Mouse (Mus musculus): ENCODE measurements around the gene Accs. TPM values are rescaled to one million over a fixed set of nuclear protein-coding genes. Genes with fewer than 3 reads are reported as not detected.

The Accs gene
- polyA plus RNA-seq, 1 experiment from 2014 or later, result 7.5 TPM

DNA sequence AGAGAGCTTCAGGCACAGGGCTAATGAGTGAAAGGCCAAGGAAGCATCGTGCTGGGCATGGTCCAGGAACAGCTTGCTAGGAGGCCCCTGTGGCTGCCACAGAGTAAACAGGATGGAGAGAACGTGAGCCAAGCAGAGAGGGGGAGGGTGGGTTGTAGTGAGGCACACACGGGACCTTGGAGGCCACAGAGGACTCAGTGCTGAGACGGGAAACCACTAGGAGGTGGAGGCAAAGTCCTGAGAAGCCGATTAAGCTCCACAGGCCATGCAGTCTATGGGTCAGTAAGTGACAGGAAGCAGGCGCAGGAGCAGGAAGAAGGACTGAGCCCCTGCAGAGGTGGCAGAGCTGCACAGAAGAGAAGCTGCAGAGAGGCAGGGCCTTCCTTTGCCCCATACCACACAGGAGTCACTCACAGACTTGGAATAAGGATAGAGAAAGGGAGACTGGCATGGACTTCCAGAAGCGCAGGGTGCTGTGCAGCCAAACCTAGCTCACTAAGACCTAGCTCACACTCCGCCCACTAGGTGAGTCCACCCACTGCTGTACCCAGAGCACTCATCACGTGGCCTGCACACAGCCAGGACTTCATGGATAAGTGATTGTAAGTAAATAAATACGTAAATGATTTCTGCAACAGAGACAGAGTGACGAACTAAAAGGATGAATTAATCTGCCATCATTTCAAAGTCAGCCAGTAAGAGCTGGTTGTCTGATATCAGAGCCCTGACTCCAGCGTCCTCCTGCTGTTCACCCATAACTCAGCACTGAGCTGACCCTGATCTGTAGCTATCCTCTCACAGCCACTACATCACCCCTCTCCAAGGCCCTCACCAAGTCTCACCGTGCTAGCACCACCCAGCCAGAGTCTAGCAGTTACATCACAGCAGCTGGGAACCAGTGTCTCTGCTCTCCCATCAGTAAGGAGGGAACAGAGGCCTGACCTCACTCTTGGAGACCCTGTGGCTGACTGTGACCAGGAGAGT, 57.9 kb downstream of the Accs start:
- no peak for DNase-seq (ENCODE audit: low spot score)
- no peak for ATAC-seq (ENCODE audit: low FRiP score)
- H3K9ac ChIP-seq (ENCODE audit: low read depth, low read length), result no peak overlapping the region
- H3K4me2 ChIP-seq (replicated peaks; ENCODE audit: low read depth, low read length), result no peak overlapping the region
- H3K4me3 ChIP-seq (ENCODE audit: low read depth, low read length), result no peak overlapping the region
- H3K27me3 ChIP-seq (ENCODE audit: control insufficient read depth, insufficient read depth, low read length), result no peaks in the 10 kb centered on the region
- H3K36me3 ChIP-seq (ENCODE audit: control insufficient read depth, insufficient read depth, low read length), result peaks cover 5% of the 10 kb centered on the region; the same call in 1 of the 2 replicates
- 59% methylated on average over 13 of the region's 13 CpGs for WGBS
- H3K27ac ChIP-seq (ENCODE audit: low read depth, low read length), result no peak overlapping the region
- no peaks in the 10 kb centered on the region for H3K9me3 ChIP-seq (ENCODE audit: control insufficient read depth, low read length)
- no peaks in the 10 kb centered on the region for H3K4me1 ChIP-seq (replicated peaks; ENCODE audit: control insufficient read depth, insufficient read depth, low read length)

DNA sequence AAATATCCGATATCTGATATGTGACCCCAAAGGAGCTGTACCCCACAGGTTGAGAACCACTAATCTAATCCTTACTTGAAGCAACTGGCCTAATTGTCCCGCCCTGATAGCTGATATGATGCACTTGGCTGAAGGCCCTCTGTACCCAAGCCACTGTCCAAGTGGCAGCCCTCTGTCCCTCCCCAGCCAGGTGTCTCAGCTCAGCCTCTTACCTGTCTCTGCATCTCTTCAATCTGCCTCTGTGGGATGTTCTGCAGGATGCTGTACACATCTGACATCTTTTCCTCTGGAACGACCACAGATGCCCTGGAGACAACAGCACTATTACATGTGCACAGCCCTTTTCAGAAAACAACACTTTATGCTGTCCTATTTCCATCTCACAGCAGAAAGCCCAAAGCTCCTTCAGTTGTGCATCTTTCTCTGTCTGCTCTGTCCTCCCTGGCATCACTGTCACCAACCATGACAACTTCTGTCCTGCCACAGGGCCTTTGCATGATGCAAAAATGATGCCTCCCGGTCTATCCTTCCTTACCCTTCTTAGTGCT, 58.9 kb downstream of the Accs start:
- H3K9ac ChIP-seq (ENCODE audit: low read depth, low read length), result no peak overlapping the region
- H3K9me3 ChIP-seq (ENCODE audit: control insufficient read depth, low read length), result no peaks in the 10 kb centered on the region
- no peaks in the 10 kb centered on the region for H3K27me3 ChIP-seq (ENCODE audit: control insufficient read depth, insufficient read depth, low read length)
- peaks cover 5% of the 10 kb centered on the region; the same call in 1 of the 2 replicates for H3K36me3 ChIP-seq (ENCODE audit: control insufficient read depth, insufficient read depth, low read length)
- ATAC-seq (ENCODE audit: low FRiP score) (no peak), DNase-seq (ENCODE audit: low spot score) (no peak)
- no peak overlapping the region for H3K27ac ChIP-seq (ENCODE audit: low read depth, low read length)
- no peaks in the 10 kb centered on the region for H3K4me1 ChIP-seq (replicated peaks; ENCODE audit: control insufficient read depth, insufficient read depth, low read length)
- H3K4me3 ChIP-seq (ENCODE audit: low read depth, low read length), result no peak overlapping the region
- 85% methylated on average over 4 of the region's 4 CpGs for WGBS
- H3K4me2 ChIP-seq (replicated peaks; ENCODE audit: low read depth, low read length), result no peak overlapping the region

DNA sequence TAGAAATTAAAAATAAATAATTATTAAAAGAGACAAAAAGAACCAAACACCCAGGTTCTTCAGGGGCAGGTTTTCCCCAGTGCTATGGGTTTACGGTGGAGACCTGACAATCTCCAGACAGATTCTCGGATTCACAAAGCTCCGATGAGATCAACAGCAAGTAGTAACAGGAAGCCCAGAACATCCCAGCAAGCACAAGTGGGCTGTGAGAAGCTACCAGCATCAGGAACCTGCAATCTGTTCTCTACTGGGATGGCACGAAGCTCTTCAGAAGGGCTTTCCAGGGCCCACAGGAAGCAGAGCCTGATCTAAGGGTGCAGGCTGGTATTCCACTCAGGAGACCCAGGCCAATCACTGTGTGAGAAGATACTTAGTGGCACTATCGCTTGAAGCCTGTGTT, 61.2 kb downstream of the Accs start:
- H3K4me1 ChIP-seq (replicated peaks; ENCODE audit: control insufficient read depth, insufficient read depth, low read length), result peaks cover 12% of the 10 kb centered on the region
- H3K27me3 ChIP-seq (ENCODE audit: control insufficient read depth, insufficient read depth, low read length), result no peaks in the 10 kb centered on the region
- 82% methylated on average over 5 of the region's 5 CpGs for WGBS
- H3K4me2 ChIP-seq (replicated peaks; ENCODE audit: low read depth, low read length), result no peak overlapping the region
- ATAC-seq (ENCODE audit: low FRiP score) (no peak), DNase-seq (ENCODE audit: low spot score) (no peak)
- no peak overlapping the region for H3K9ac ChIP-seq (ENCODE audit: low read depth, low read length)
- H3K27ac ChIP-seq (ENCODE audit: low read depth, low read length), result no peak overlapping the region
- no peaks in the 10 kb centered on the region for H3K36me3 ChIP-seq (ENCODE audit: control insufficient read depth, insufficient read depth, low read length)
- no peaks in the 10 kb centered on the region for H3K9me3 ChIP-seq (ENCODE audit: control insufficient read depth, low read length)
- H3K4me3 ChIP-seq (ENCODE audit: low read depth, low read length), result no peak overlapping the region

DNA sequence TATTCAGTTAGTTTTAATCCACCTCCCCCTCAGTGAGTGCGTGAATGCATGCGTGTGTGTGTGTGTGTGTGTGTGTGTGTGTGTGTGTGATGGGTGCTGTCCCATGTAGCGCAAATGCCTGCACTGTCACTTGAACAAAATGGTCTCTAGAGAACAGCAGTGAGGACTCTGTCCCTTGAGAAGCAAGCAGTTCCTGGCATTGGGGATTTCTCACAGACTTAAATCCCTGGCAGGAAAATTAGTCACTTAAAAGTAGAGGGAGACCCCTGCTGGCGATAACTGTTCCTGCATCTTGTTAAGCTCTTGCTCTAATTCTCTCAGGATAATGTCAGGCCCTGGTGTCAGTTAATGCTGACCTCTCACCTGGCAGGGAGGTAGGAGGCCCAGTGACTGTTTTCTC, 63.6 kb downstream of the Accs start:
- H3K36me3 ChIP-seq (ENCODE audit: control insufficient read depth, insufficient read depth, low read length), result no peaks in the 10 kb centered on the region
- H3K4me1 ChIP-seq (replicated peaks; ENCODE audit: control insufficient read depth, insufficient read depth, low read length), result peaks cover 12% of the 10 kb centered on the region
- 54% methylated on average over 4 of the region's 4 CpGs for WGBS
- H3K4me2 ChIP-seq (replicated peaks; ENCODE audit: low read depth, low read length), result no peak overlapping the region
- ATAC-seq (ENCODE audit: low FRiP score) (no peak), DNase-seq (ENCODE audit: low spot score) (peak; percentile 87)
- H3K9me3 ChIP-seq (ENCODE audit: control insufficient read depth, low read length), result no peaks in the 10 kb centered on the region
- no peak overlapping the region for H3K27ac ChIP-seq (ENCODE audit: low read depth, low read length)
- H3K9ac ChIP-seq (ENCODE audit: low read depth, low read length), result no peak overlapping the region
- H3K27me3 ChIP-seq (ENCODE audit: control insufficient read depth, insufficient read depth, low read length), result no peaks in the 10 kb centered on the region
- no peak overlapping the region for H3K4me3 ChIP-seq (ENCODE audit: low read depth, low read length)

DNA sequence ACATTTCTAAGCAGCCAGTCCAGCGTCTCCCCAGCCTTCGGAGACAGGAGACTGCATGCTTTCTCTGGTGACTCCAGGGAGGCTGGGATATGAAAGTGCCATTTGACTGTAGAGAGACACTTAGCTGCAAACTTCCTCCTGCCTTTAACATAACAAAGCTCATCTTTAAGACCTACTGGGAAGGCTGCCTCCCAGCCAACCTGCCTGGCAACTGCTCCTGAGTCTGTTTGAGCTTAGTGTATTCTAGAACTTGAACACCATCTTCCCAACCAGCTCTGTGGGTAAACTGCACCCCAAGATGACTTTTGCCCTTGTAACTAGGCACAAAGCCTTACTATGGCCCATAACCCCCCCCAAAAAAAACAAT, 64.3 kb downstream of the Accs start:
- 22% methylated on average over 2 of the region's 2 CpGs for WGBS
- H3K36me3 ChIP-seq (ENCODE audit: control insufficient read depth, insufficient read depth, low read length), result no peaks in the 10 kb centered on the region
- no peak for DNase-seq (ENCODE audit: low spot score)
- H3K9ac ChIP-seq (ENCODE audit: low read depth, low read length), result no peak overlapping the region
- no peak overlapping the region for H3K27ac ChIP-seq (ENCODE audit: low read depth, low read length)
- H3K4me3 ChIP-seq (ENCODE audit: low read depth, low read length), result no peak overlapping the region
- H3K4me2 ChIP-seq (replicated peaks; ENCODE audit: low read depth, low read length), result no peak overlapping the region
- no peaks in the 10 kb centered on the region for H3K27me3 ChIP-seq (ENCODE audit: control insufficient read depth, insufficient read depth, low read length)
- H3K9me3 ChIP-seq (ENCODE audit: control insufficient read depth, low read length), result no peaks in the 10 kb centered on the region
- ATAC-seq (ENCODE audit: low FRiP score), result no peak
- peaks cover 12% of the 10 kb centered on the region for H3K4me1 ChIP-seq (replicated peaks; ENCODE audit: control insufficient read depth, insufficient read depth, low read length)

DNA sequence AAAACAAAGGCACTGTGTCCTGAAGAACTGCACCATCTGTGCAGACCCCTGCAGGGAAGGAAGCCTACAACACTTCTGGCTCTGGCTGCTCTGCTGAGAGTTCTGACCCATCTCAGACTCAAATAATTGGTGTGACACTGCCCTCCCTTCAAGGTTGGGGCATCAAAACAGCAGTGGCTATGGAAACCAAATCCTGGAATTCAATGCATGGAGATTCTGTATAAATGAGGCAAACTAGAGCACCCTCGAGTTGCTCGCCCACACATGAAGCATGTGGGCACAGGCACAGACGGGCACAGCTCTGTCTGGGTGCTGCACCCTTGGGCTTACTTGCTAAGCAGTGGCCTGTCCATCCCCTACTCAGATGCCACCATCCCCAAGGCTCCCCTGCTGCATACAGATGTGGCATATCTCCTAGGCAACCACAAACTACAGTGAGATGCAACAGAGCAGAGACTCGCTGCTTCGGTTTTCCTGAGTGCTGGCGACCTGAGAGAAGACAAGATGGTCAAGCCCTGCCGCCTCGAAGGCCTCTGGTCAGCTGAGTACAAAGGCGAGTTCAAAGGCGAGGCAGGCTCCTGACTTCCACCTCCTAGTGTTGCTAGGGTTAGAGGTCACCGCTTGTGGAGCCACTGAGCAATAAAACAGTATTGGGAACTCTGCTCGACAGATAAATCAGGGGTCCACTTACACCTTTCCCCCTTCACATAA, 64.9 kb downstream of the Accs start:
- H3K4me2 ChIP-seq (replicated peaks; ENCODE audit: low read depth, low read length), result no peak overlapping the region
- no peak overlapping the region for H3K9ac ChIP-seq (ENCODE audit: low read depth, low read length)
- no peaks in the 10 kb centered on the region for H3K36me3 ChIP-seq (ENCODE audit: control insufficient read depth, insufficient read depth, low read length)
- peaks cover 12% of the 10 kb centered on the region for H3K4me1 ChIP-seq (replicated peaks; ENCODE audit: control insufficient read depth, insufficient read depth, low read length)
- H3K27ac ChIP-seq (ENCODE audit: low read depth, low read length), result peak overlapping the region; percentile 33; the same call in 1 of the 2 replicates
- DNase-seq (ENCODE audit: low spot score) (no peak), ATAC-seq (ENCODE audit: low FRiP score) (peak; percentile 47; the same call in 1 of the 2 replicates)
- H3K27me3 ChIP-seq (ENCODE audit: control insufficient read depth, insufficient read depth, low read length), result no peaks in the 10 kb centered on the region
- H3K4me3 ChIP-seq (ENCODE audit: low read depth, low read length), result no peak overlapping the region
- no peaks in the 10 kb centered on the region for H3K9me3 ChIP-seq (ENCODE audit: control insufficient read depth, low read length)
- WGBS, result 21% methylated on average over 12 of the region's 12 CpGs

DNA sequence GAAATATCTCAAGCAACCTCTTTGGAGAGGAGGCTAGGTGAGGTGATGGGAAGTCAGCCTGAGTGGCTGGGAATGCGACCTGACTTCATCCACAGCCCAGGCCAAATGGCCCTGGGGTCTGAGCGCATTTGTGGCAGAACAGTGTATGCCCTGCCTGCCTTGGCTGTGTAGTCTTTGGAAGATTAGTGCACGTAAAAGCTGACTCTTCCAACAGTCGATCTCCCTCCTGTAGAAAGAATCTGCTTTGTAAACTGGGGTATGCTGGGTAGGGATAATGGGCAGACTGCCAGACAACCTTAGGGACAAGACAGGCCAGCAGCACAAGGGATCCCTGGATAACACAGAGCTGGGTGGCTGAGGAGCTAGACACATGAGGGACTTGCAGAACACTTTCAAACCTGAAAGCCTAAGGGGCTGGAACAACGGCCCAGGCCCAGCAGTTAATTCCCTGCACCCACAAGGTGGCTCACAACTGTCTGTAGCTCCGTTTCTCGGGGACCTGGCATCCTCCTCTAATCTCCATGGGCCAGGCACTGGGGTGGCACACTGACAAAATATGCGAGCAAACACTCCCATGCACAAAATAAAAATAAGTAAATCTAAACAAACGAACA, 65.7 kb downstream of the Accs start:
- no peaks in the 10 kb centered on the region for H3K27me3 ChIP-seq (ENCODE audit: control insufficient read depth, insufficient read depth, low read length)
- H3K9me3 ChIP-seq (ENCODE audit: control insufficient read depth, low read length), result no peaks in the 10 kb centered on the region
- H3K36me3 ChIP-seq (ENCODE audit: control insufficient read depth, insufficient read depth, low read length), result no peaks in the 10 kb centered on the region
- DNase-seq (ENCODE audit: low spot score), result no peak
- no peak for ATAC-seq (ENCODE audit: low FRiP score)
- no peak overlapping the region for H3K4me3 ChIP-seq (ENCODE audit: low read depth, low read length)
- 78% methylated on average over 9 of the region's 9 CpGs for WGBS
- no peak overlapping the region for H3K9ac ChIP-seq (ENCODE audit: low read depth, low read length)
- H3K4me1 ChIP-seq (replicated peaks; ENCODE audit: control insufficient read depth, insufficient read depth, low read length), result peaks cover 16% of the 10 kb centered on the region
- H3K27ac ChIP-seq (ENCODE audit: low read depth, low read length), result no peak overlapping the region
- H3K4me2 ChIP-seq (replicated peaks; ENCODE audit: low read depth, low read length), result no peak overlapping the region

Measured in hindbrain, embryonic 11.5 days (tissue).